Mouse (Mus musculus) embryo, embryonic 9.5 days (tissue): ENCODE data around the gene Cyb5r2.

Source experiments
- DNase-seq: peaks from one replicate; pipeline ENCODE4 v3.0.0-alpha.2; 2017; ENCODE audit errors: extremely low spot score

The Cyb5r2 gene

DNA sequence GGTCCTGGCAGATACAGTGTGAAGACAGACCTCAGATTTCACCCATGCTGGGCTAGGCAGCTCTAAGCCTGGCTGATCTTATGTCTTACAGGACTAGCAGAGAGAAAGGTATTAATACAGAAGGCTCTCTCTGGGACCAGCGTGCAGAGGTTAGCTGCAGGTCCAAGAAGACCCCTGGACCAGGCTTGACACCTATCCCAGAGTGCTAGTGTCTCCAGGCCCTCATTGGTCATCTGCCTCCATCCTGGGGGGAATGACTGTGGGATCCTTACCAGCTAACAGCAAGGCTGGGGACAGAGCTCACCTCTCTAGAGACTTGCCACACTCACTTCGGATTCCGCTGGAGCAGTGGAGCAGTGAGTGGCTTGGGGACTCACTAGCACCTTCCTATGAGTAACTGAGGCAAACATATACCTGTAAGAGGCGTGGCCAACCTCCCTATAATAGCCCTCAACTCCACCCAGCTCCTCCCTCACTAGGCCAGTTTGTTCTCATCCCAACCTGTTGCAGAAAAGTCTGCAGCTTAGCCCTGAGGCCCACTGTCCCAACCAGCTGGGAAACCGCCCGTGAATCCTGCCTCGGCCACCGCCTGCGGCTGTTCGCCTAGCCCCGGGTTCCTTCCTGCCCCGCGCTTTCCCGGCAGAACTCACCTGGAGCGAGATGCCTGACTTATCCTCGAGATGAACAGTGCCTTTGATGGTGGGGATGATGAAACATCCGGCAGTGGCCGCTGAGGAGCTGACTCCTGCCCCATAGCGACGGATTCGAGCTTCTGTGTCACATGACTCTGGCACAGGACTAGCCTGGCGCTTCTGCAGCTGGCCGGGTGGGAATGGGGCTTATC, at the start of gene Cyb5r2:
Gene Cyb5r2, minus strand, starts transcription at position 725 of the 844 bp plus-strand sequence.
- DNase-seq, result peak; percentile 47

DNA sequence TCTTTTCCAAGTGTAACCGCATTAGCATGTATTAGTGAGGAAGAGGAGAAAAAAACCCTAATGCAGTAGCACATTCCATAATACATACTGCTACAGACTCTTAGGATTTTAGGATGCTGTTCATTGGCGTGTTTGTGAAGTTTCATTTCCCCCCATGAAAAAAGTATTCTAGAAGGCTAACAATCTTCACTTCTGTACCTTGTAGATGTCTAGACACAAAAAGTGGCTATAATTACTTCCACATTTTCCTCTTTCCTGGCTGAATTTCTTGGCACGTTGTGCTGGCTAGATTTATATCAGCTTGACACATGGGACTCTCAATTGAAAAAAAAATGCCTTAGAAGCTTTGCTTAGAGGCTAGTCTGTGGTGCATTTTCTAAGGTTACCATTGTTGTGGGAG, 44.3 kb upstream of the Cyb5r2 start:
- no peak for DNase-seq

DNA sequence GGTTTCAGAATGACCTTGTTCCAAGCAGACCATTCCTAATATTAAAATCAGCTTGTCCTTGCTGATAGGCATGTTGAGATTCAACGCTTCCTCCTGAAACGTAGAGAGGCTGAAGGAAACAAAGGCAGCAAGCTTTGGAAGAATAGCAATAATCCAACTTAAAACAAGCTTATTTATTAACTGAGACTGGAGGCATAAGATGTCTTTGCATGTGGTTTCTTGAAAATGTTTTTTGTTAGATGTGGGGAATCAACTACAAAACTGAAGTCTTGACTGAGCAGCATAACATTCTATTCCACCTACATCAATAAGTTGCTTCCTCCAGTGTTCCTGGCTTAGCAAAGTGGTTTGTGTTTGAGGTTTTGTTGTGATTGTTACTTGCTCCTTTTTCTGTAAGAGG, 43.3 kb upstream of the Cyb5r2 start, which contains the start of gene Ovch2:
Gene Ovch2, minus strand, starts transcription at position 101 of the 400 bp plus-strand sequence.
- no peak for DNase-seq

DNA sequence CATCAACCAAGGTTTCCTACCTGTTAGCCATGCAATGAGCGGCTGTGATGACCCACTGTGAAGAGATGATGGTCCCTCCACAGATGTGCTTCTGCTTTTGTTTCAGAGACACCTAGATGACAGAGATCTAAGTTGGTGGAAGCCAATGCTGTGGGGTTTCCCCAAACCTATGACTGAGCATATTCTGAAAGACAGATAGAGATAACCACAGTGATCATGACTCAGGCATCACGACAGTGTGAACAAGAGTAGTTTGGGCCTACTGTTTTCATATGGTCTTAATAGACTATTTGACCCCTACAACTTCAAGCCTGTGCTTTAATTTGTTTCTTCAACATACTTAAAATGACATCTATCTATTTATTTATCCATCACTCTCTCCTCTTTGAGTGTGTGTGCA, 38.7 kb upstream of the Cyb5r2 start:
- DNase-seq, result no peak

DNA sequence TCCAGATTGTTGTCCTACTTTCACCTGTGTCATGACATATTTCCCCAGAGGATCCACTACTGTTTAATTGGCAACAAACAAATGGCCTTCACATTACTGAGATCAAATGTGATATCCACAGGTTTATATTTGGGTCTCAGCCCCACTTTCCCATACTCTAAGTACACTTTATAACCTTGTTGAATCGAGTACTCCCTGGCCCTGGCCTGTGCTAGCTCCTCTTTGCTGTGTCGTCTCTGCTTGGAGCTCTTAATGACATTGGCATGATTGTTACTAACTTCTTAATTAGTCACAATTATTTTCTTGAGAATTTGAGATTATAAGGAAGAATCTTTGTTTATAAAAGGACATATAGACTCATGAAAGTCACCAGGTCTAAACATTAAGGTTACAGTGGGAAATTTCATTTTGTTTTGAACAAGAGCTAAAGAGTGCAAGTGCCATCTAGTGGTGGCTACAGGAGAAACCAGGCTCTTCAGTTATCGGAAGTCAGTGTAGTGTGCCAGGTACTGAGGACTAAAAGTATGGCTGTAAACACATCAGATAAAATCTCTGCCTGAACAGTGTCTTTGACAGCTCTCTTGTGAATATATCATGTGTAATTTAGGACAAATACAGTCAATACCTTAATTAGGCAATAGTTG, 30.3 kb upstream of the Cyb5r2 start:
- DNase-seq, result peak; percentile 10

DNA sequence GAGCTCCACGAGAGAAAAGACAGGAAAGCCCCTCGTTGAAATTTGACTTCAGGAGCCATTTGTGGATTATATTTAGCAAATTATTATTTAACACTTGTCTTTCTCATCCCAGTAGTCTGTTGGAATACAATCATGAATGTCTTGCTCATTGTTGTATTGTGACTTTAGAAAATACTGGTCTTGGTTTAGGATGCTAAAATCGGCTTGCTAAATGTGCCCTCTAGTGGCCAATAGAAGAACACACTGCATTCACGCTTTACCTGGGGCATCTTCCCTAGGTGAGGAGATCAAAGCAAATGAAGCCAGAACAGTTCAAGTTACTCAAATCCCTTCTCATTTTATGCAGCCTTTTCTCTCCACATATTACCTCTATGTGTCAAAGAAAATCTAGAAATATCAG, 21.8 kb upstream of the Cyb5r2 start:
- DNase-seq, result no peak

DNA sequence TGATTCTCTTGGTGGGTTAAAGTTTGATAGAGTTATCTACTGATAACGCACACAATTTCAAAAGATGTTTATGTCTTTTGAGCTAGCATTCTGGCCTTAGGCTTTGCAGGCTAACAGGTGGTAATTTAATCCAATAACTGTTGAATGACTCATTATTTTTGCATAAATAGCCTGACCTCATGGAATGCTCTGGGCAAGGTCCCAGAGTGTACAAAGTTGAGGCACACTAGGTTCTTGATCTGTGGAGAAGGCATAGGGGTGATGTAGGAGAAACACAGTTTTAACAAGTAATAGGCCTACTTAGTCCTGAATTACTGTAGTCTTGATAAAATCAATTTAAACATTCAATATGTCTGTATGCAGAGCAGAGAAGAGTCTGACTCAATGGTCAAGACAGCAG, 20.4 kb upstream of the Cyb5r2 start:
- no peak for DNase-seq

DNA sequence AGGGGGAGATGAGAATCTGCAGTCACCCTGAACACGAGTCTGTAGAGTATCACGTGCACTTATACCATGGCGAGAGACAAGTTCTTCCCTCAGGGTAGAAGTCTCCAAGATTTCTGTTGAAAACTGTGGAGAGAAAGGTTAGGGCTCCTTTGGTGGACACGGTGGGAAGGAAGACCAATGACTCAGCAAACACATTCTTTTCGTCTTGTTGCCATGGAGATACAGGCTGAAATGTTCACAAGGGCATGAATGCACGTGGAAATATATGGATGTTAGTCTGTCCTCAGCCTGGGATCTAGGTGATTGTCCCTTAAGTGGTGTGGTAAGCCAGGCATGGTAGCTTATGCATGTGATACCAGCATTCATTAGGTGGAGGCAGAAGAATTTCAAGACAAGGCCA, 13.0 kb upstream of the Cyb5r2 start:
- no peak for DNase-seq

DNA sequence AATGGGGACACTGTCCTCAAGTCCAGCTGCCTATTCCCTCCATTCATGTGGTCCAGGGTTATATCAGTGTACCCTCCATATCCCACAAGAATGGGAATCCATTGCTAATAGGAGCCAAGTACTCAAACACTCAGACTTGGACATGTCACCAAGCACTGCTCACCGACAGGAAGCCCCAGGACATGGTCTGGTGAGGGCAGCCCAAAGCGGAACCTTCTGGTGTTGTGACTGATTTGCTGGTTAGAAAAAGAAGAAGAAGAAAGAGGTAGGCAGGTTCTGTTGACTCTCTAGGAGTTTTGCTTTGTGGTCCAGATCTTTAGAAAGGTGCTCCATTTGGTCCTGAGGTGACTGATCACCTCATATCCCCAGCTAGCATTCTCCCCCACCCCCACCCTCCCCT, 1.1 kb downstream of the Cyb5r2 start:
- no peak for DNase-seq

DNA sequence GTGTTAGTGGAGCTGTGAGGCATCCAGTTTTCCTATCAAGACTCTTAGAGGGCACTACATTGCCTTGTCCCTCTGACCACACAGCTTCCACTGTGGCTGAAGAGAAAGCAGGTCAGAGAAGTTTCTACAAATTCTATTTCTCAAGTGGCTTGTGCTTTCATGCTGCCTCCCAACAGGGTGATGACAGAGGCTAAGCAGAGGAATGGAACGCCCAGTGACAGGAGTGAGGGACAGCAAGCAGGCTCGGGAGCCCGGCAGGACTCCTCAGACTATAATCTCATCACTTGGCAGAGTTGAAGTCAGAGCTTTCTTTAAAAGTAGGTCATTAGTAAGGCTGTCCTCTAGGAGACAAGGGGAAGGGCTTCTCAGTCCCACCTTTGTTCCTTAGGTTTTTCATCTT, 1.9 kb downstream of the Cyb5r2 start:
- no peak for DNase-seq

DNA sequence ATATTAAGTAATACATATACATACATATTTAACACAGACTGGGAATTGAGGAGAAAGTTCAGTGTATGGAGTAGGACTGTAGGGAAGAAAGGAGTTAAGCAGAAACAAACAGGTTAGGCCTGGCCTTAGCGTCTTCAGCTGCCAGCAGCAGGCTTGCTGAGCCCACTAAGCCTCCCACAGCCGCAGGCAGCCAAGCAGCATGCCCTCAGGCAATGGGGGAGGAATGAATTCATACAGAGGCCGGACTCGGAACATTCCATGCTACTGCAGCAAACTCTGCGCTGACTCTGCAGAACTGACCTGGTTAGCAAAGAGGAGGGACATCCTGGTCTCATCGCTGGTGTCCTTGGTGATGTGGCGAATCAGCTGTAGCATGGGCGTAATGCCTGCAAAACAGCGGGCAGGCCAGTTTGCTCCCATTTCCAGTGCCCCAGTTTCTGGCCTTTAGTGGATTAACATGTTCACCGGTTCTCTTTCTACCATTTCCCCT, 5.8 kb downstream of the Cyb5r2 start:
- no peak for DNase-seq

DNA sequence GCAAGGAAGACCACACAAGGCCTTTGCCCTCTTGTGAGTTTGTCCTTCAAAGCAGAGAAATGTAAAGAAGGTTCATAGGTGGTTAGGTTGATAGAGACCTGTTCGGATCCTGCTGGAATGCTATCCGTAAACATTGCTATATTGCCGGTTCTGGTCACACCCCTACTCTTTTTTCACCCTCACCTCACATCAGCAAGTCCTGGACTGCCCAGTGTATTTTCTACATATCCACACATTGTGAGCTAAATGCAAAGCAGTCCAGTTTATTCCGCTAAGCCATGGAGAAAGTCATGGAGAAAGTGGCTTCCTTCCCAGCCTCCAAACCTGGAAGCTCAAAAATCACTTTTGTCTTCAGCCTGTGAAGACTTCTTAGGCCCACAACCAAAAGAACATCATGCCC, 8.1 kb downstream of the Cyb5r2 start:
- no peak for DNase-seq

DNA sequence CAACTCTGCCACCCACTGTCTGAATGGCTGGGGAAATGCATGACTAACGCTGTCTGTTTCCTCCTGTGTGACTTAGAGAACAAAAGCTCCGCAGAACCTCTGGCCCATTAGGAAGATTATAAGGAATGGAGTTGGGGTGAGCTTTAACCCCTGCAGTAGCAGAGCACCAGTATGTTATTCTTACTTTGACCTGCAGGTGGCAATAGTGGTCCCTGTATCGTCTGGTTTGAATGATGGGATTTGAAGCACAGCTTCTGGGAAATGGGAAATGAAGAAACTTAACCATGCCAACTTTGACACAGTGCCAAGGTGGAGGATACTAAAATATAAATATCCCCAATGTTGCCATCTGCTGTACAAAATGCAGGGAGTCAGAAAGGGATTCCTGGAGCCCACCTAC, 8.6 kb downstream of the Cyb5r2 start:
- DNase-seq, result peak; percentile 69

DNA sequence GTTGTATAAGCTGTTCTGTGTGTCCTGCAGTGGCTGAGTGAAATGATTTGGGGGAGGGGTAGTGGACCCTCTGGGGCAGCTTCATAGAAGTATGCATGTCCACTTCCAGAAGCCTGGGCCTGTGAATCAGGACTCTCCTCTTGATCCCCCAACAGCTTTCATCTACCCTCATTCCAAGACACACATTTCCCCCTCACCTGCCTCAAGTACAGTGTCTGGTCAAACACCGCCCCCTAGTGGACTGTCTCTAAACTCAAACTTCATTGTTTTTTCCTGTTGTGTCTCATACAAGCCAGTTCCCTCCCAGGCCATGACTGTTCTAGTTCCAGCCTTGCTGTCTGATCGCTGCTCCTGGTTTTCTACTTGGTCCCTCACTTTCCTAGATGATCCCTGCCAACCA, 9.9 kb downstream of the Cyb5r2 start:
- DNase-seq, result peak; percentile 75

DNA sequence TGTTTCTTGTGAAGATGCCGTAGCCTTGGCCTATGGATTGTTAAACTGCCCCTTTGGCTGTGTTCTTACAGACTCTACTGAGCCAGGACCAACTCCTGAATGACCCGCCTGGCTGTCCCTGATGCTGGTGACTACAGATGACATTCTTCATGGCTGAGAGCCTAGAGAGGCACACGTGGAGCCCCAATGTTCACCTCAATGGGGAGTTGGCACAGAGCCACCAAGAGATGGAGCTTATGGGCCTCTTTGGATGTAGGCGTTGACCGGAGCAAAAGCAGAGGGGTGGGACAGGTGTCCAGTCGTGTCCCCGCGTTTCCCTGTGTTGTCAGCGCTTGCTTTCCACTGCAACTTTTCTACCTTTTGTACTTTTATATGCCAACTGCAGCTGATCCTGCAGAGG, 10.4 kb downstream of the Cyb5r2 start:
- no peak for DNase-seq

DNA sequence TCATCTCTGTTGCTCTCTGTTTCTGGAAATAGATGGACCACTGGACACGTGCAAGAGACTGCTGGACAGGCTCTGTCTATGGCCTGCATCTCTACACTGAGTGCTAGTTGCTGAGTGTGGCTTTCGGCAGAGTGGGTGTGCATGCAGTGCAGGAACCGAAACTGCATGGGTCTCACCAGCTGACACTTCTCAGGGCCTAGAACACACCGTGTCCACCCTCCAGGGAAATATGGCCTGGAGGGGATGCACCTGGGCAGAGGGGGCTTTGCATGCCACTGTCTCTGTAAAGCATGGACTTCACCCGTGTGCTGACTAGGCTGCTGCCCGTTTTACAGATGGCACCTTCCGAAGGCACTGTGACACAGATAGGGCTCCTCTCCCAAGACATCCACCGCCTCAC, 11.8 kb downstream of the Cyb5r2 start:
- DNase-seq, result no peak

DNA sequence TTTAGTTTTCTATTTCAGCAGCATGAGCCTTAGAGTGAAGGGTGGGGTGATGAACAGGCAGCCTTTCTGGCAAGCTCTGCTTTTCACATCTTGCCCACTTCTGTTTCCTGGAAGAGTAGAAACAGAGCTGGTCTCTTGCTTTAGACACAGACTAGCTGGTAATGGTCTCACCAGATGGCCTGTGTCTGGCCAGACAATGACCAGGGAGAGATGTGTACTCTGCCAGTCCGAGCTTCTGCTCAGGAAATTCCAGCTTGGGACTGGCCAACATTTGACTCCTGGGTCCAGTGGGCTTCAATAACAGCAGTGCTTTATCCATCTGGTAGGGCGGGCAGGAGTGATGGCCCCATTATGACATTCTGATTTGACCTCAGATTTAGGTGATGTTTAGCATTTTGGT, 12.7 kb downstream of the Cyb5r2 start:
- DNase-seq, result no peak

DNA sequence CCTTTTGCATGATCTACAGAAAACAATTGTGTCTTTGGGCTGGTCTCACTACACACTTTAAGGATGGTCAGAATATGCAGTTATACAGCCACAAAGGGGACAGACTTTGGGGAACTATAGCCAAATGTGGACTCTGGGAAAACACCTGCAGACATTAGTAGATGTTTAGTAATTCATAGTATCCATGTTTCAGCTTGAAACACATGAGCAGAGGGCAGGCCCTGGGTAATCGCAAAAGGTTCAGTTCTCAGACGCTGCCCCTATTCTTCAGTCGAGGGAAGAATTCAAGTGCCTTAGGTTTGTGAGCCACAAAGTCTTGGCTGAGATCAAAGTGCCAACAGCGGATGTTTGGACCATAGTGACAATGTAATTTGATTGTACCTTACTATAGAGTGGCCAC, 13.4 kb downstream of the Cyb5r2 start:
- DNase-seq, result no peak

DNA sequence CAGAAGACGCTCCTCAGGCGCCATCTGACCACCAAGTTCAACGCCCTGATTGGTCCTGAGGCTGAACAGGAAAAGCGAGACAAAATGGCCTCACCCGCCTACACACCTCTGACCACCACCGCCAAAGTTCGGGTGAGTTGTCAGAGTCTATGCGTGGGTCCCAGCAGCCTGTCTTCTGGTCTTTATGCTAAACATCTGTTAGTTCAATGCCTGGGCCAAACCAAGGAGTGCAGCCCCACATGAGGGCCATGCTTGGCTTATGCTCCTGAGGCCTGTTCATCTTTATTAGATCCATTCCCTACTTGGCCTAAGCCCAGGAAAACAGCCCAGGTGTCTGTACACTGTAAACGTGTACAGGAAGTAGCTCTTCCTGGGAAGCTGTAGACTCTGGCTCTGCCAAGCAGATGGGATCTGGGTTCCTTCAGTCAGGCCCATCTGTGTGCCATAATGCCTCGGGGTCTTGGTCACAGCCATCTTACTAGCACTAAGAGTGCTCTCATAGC, 14.8 kb downstream of the Cyb5r2 start:
- no peak for DNase-seq

DNA sequence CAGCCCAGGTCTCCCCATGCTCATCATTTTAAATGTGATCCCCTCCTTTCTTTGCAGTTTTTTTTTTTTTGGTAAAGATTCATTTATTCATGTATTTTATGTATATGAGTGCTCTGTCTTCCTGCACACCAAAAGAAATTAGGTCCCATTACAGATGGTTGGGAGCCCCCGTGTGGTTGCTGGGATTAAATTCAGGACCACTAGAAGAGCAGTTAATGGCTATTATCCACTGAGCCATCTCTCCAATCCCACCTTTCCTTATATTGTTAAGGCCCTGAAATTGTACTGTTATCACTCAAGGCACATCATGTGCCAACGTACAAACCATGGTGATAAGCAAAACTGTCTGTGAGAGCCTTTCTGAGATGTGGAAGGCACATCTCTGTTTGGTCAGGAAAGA, 19.1 kb downstream of the Cyb5r2 start:
- DNase-seq, result no peak

DNA sequence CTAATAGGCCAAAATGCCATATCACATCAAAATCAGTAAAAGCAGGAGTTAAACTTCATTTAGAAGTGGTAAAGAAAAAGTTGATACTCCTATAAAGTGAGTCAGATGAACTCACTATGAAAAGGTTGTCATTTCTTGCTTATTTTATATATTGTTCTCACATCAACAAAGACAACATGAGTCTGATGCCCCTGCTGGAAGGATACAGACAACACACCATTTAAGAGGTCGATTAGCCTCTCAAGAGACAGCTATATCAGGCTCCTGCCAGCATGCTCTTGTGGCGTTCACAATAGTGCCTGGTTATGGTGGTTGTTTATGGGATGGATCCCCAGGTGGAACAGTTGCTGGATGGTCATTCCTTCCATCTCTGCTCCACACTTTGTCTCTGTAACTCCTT, 24.7 kb downstream of the Cyb5r2 start:
- no peak for DNase-seq

DNA sequence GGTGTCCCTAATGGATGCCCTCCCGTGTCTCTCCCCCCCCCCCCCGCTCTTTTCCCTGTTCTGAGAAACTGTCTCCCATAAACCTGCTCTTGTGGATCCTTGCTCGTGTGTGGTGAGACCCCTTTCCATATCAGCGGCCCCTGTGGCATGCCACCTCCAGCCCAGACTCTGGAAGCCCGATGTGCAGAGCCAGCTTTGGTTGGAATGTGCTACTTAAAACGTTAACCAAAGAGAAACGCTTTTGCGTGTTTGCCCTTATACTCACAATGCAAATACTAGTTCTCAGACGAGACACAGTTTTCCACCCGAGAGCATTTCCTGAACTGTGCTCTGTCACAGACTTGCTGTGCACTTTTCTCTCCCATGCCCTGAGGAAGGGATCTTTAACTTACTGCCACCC, 27.2 kb downstream of the Cyb5r2 start:
- no peak for DNase-seq

DNA sequence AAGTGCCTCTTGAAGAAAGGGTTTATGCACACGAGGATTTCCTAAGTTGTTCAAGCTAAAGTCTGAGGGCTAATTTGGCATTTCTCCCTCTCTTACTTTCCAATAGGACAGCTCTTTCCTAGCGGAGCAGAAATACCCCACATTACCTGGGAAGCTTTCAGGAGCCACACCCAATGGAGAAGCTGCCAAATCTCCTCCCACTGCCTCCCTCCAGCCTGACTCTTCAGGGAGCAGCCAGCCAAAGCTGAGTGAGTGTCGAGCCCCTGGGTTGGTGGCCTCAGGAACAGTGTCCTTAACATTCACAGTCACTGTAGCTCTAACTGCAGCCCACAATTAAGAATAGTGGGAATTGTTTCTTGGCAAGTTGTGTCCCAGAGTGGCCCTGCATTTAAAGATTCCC, 30.3 kb downstream of the Cyb5r2 start:
- DNase-seq, result no peak
